Mouse (Mus musculus) v-Abl transformed pro-B cells (cell line): ENCODE results near the gene Ncapg.

ENCODE experiments used
- in situ Hi-C, 2 experiments: fragments of 400-800 bp; cut with MboI; formaldehyde crosslinking; loops; one replicate each; pipeline ENCODE4 v1.15.1; 2025; ENCODE audit not compliant: unreplicated experiment in 2 of 2

Gene Ncapg

GRCm38 (mm10) chr5:45686223-45686622 lies 16.5 kb downstream of the Ncapg start:
- in situ Hi-C loops: loop anchor here (10.0 to 25.0 kb wide), 4 partner anchors 159 to 1799 kb away; partner anchors contain the start of gene Tapt1 (in 1 of the 2)

GRCm38 (mm10) chr5:45689152-45689551 lies 19.4 kb downstream of the Ncapg start:
- in situ Hi-C loops: loop anchor here (10.0 to 25.0 kb wide), 4 partner anchors 156 to 1802 kb away; partner anchors contain the start of gene Tapt1 (in 1 of the 2)

GRCm38 (mm10) chr5:45690802-45691201 lies 21.1 kb downstream of the Ncapg start:
- in situ Hi-C loops: loop anchor here (25.0 kb wide), 2 partner anchors 1479 to 1804 kb away; no protein-coding TSS in a partner anchor

- in situ Hi-C loops: loop anchor here (25.0 kb wide), 2 partner anchors 1479 to 1804 kb away; no protein-coding TSS in a partner anchor
Observed at GRCm38 (mm10) chr5:45691678-45692077, 22.0 kb downstream of the Ncapg start.

GRCm38 (mm10) chr5:45706811-45707210 lies 37.1 kb downstream of the Ncapg start:
- in situ Hi-C loops: no loop called here

GRCm38 (mm10) chr5:45709653-45710052 lies 39.9 kb downstream of the Ncapg start:
- in situ Hi-C loops: no loop called here

- in situ Hi-C loops: no loop called here
Observed at GRCm38 (mm10) chr5:45718848-45719488, 49.2 kb downstream of the Ncapg start.

- in situ Hi-C loops: no loop called here
Observed at GRCm38 (mm10) chr5:45733751-45734150, 64.0 kb downstream of the Ncapg start.

GRCm38 (mm10) chr5:45737911-45738310 lies 68.2 kb downstream of the Ncapg start:
- in situ Hi-C loops: no loop called here
